Mouse (Mus musculus): ENCODE measurements around the gene Dusp13. TPM values are rescaled to one million over a fixed set of nuclear protein-coding genes. Genes with fewer than 3 reads are reported as not detected.

The Dusp13 gene
- polyA plus RNA-seq, 1 experiment from 2014 or later: 0.84 TPM

- H3K4me3 ChIP-seq (replicated peaks; ENCODE audit: low read length): no peak overlapping the region
- no peaks in the 10 kb centered on the region for H3K4me1 ChIP-seq (ENCODE audit: control insufficient read depth, insufficient read depth, low read length)
- no peak overlapping the region for H3K9ac ChIP-seq (ENCODE audit: low read length)
- no peak overlapping the region for H3K27ac ChIP-seq (ENCODE audit: low read length)
- H3K9me3 ChIP-seq (replicated peaks; ENCODE audit: control insufficient read depth, low read length): no peaks in the 10 kb centered on the region
- ATAC-seq (ENCODE audit: insufficient read depth, low FRiP score): no peak
- 24% methylated on average over 17 of the region's 17 CpGs for WGBS
- H3K36me3 ChIP-seq (ENCODE audit: control insufficient read depth, insufficient read depth, low read length): no peaks in the 10 kb centered on the region
- H3K27me3 ChIP-seq (ENCODE audit: control insufficient read depth, insufficient read depth, low read length): no peaks in the 10 kb centered on the region
- no peak overlapping the region for H3K4me2 ChIP-seq (ENCODE audit: low read depth, low read length)
These were observed 31.2 kb downstream of the Dusp13 start for GRCm38 (mm10) chr14:21719646-21720383.

- Histone ChIP-seq H3K36me3 (ENCODE audit: control insufficient read depth, insufficient read depth, low read length) (no peaks in the 10 kb centered on the region), H3K27ac (ENCODE audit: low read length) (no peak within 1 kb of the TSS), H3K9ac (ENCODE audit: low read length) (no peak within 1 kb of the TSS), H3K9me3 (replicated peaks; ENCODE audit: control insufficient read depth, low read length) (no peaks in the 10 kb centered on the region), H3K4me3 (replicated peaks; ENCODE audit: low read length) (no peak within 1 kb of the TSS), H3K27me3 (ENCODE audit: control insufficient read depth, insufficient read depth, low read length) (no peaks in the 10 kb centered on the region), H3K4me2 (ENCODE audit: low read depth, low read length) (no peak within 1 kb of the TSS), H3K4me1 (ENCODE audit: control insufficient read depth, insufficient read depth, low read length) (peaks cover 5% of the 10 kb centered on the region)
- 74% methylated on average over 5 of the region's 5 CpGs for WGBS
- no peak for ATAC-seq (ENCODE audit: insufficient read depth, low FRiP score)
These were observed 36.5 kb downstream of the Dusp13 start, which contains the start of gene Dupd1 for GRCm38 (mm10) chr14:21714486-21714885. Gene Dupd1, minus strand, starts transcription at chr14:21714576.

- H3K4me1 ChIP-seq (ENCODE audit: control insufficient read depth, insufficient read depth, low read length): peaks cover 17% of the 10 kb centered on the region
- no peak overlapping the region for H3K27ac ChIP-seq (ENCODE audit: low read length)
- 55% methylated on average over 2 of the region's 2 CpGs for WGBS
- no peaks in the 10 kb centered on the region for H3K27me3 ChIP-seq (ENCODE audit: control insufficient read depth, insufficient read depth, low read length)
- H3K36me3 ChIP-seq (ENCODE audit: control insufficient read depth, insufficient read depth, low read length): no peaks in the 10 kb centered on the region
- ATAC-seq (ENCODE audit: insufficient read depth, low FRiP score): no peak
- H3K4me2 ChIP-seq (ENCODE audit: low read depth, low read length): no peak overlapping the region
- no peak overlapping the region for H3K4me3 ChIP-seq (replicated peaks; ENCODE audit: low read length)
- H3K9ac ChIP-seq (ENCODE audit: low read length): no peak overlapping the region
- no peaks in the 10 kb centered on the region for H3K9me3 ChIP-seq (replicated peaks; ENCODE audit: control insufficient read depth, low read length)
These were observed 39.8 kb downstream of the Dusp13 start for GRCm38 (mm10) chr14:21711231-21711630.

GRCm38 (mm10) chr14:21709545-21709944 is 41.4 kb downstream of the Dusp13 start:
- H3K36me3 ChIP-seq (ENCODE audit: control insufficient read depth, insufficient read depth, low read length): no peaks in the 10 kb centered on the region
- H3K4me3 ChIP-seq (replicated peaks; ENCODE audit: low read length): no peak overlapping the region
- H3K4me1 ChIP-seq (ENCODE audit: control insufficient read depth, insufficient read depth, low read length): peaks cover 17% of the 10 kb centered on the region
- H3K4me2 ChIP-seq (ENCODE audit: low read depth, low read length): no peak overlapping the region
- H3K27me3 ChIP-seq (ENCODE audit: control insufficient read depth, insufficient read depth, low read length): no peaks in the 10 kb centered on the region
- no peak overlapping the region for H3K9ac ChIP-seq (ENCODE audit: low read length)
- H3K9me3 ChIP-seq (replicated peaks; ENCODE audit: control insufficient read depth, low read length): no peaks in the 10 kb centered on the region
- whole genome bisulfite sequencing: 53% methylated on average over 2 of the region's 2 CpGs
- no peak overlapping the region for H3K27ac ChIP-seq (ENCODE audit: low read length)
- ATAC-seq (ENCODE audit: insufficient read depth, low FRiP score): no peak

GRCm38 (mm10) chr14:21706759-21707571 is 44.0 kb downstream of the Dusp13 start:
- Histone ChIP-seq H3K9me3 (replicated peaks; ENCODE audit: control insufficient read depth, low read length) (no peaks in the 10 kb centered on the region), H3K4me1 (ENCODE audit: control insufficient read depth, insufficient read depth, low read length) (peaks cover 17% of the 10 kb centered on the region), H3K27me3 (ENCODE audit: control insufficient read depth, insufficient read depth, low read length) (no peaks in the 10 kb centered on the region), H3K36me3 (ENCODE audit: control insufficient read depth, insufficient read depth, low read length) (no peaks in the 10 kb centered on the region), H3K4me3 (replicated peaks; ENCODE audit: low read length) (no peak overlapping the region), H3K27ac (ENCODE audit: low read length) (peak overlapping the region; percentile 78), H3K4me2 (ENCODE audit: low read depth, low read length) (0 out of 2 replicates have a peak overlapping the region, but pooled peaks have one; percentile 6), H3K9ac (ENCODE audit: low read length) (0 out of 2 replicates have a peak overlapping the region, but pooled peaks have one; percentile 36)
- ATAC-seq (ENCODE audit: insufficient read depth, low FRiP score): peak; percentile 75; the same call in 1 of the 2 replicates
- 51% methylated on average over 12 of the region's 12 CpGs for WGBS

GRCm38 (mm10) chr14:21705462-21705861 is 45.5 kb downstream of the Dusp13 start:
- Histone ChIP-seq H3K9me3 (replicated peaks; ENCODE audit: control insufficient read depth, low read length) (no peaks in the 10 kb centered on the region), H3K4me2 (ENCODE audit: low read depth, low read length) (no peak overlapping the region), H3K4me1 (ENCODE audit: control insufficient read depth, insufficient read depth, low read length) (peaks cover 17% of the 10 kb centered on the region), H3K27ac (ENCODE audit: low read length) (no peak overlapping the region), H3K4me3 (replicated peaks; ENCODE audit: low read length) (no peak overlapping the region), H3K36me3 (ENCODE audit: control insufficient read depth, insufficient read depth, low read length) (no peaks in the 10 kb centered on the region), H3K27me3 (ENCODE audit: control insufficient read depth, insufficient read depth, low read length) (no peaks in the 10 kb centered on the region), H3K9ac (ENCODE audit: low read length) (no peak overlapping the region)
- no peak for ATAC-seq (ENCODE audit: insufficient read depth, low FRiP score)
- 84% methylated on average over 2 of the region's 2 CpGs for whole genome bisulfite sequencing

GRCm38 (mm10) chr14:21703255-21703654 is 47.7 kb downstream of the Dusp13 start:
- Histone ChIP-seq H3K9me3 (replicated peaks; ENCODE audit: control insufficient read depth, low read length) (no peaks in the 10 kb centered on the region), H3K4me3 (replicated peaks; ENCODE audit: low read length) (no peak overlapping the region), H3K27ac (ENCODE audit: low read length) (no peak overlapping the region), H3K27me3 (ENCODE audit: control insufficient read depth, insufficient read depth, low read length) (no peaks in the 10 kb centered on the region), H3K36me3 (ENCODE audit: control insufficient read depth, insufficient read depth, low read length) (no peaks in the 10 kb centered on the region), H3K9ac (ENCODE audit: low read length) (no peak overlapping the region), H3K4me1 (ENCODE audit: control insufficient read depth, insufficient read depth, low read length) (peaks cover 12% of the 10 kb centered on the region), H3K4me2 (ENCODE audit: low read depth, low read length) (no peak overlapping the region)
- 56% methylated on average over 5 of the region's 5 CpGs for WGBS
- no peak for ATAC-seq (ENCODE audit: insufficient read depth, low FRiP score)

- Histone ChIP-seq H3K9me3 (replicated peaks; ENCODE audit: control insufficient read depth, low read length) (no peaks in the 10 kb centered on the region), H3K9ac (ENCODE audit: low read length) (no peak overlapping the region), H3K27me3 (ENCODE audit: control insufficient read depth, insufficient read depth, low read length) (no peaks in the 10 kb centered on the region), H3K4me2 (ENCODE audit: low read depth, low read length) (no peak overlapping the region), H3K36me3 (ENCODE audit: control insufficient read depth, insufficient read depth, low read length) (no peaks in the 10 kb centered on the region), H3K4me1 (ENCODE audit: control insufficient read depth, insufficient read depth, low read length) (peaks cover 12% of the 10 kb centered on the region), H3K27ac (ENCODE audit: low read length) (no peak overlapping the region), H3K4me3 (replicated peaks; ENCODE audit: low read length) (no peak overlapping the region)
- ATAC-seq (ENCODE audit: insufficient read depth, low FRiP score): no peak
- WGBS: 90% methylated on average over 8 of the region's 8 CpGs
These were observed 48.3 kb downstream of the Dusp13 start for GRCm38 (mm10) chr14:21702691-21703090.

GRCm38 (mm10) chr14:21696186-21696830 is 54.7 kb downstream of the Dusp13 start:
- Histone ChIP-seq H3K4me3 (replicated peaks; ENCODE audit: low read length) (no peak overlapping the region), H3K9ac (ENCODE audit: low read length) (no peak overlapping the region), H3K27me3 (ENCODE audit: control insufficient read depth, insufficient read depth, low read length) (no peaks in the 10 kb centered on the region), H3K9me3 (replicated peaks; ENCODE audit: control insufficient read depth, low read length) (0 out of 2 replicates have a peak, but pooled peaks cover 2% of the 10 kb centered on the region), H3K4me2 (ENCODE audit: low read depth, low read length) (no peak overlapping the region), H3K27ac (ENCODE audit: low read length) (no peak overlapping the region), H3K36me3 (ENCODE audit: control insufficient read depth, insufficient read depth, low read length) (no peaks in the 10 kb centered on the region), H3K4me1 (ENCODE audit: control insufficient read depth, insufficient read depth, low read length) (no peaks in the 10 kb centered on the region)
- 73% methylated on average over 7 of the region's 7 CpGs for WGBS
- no peak for ATAC-seq (ENCODE audit: insufficient read depth, low FRiP score)

All from stomach, embryonic 16.5 days (tissue).